Mouse (Mus musculus): ENCODE data around the gene Usp9x. TPM values are rescaled to one million over a fixed set of nuclear protein-coding genes. Genes with fewer than 3 reads are reported as not detected.
A peak's percentile ranks its signal among the peaks of the same experiment; 100 is the strongest.

Usp9x gene
- polyA plus RNA-seq, 1 experiment from 2014 or later, result 33.4 TPM

DNA sequence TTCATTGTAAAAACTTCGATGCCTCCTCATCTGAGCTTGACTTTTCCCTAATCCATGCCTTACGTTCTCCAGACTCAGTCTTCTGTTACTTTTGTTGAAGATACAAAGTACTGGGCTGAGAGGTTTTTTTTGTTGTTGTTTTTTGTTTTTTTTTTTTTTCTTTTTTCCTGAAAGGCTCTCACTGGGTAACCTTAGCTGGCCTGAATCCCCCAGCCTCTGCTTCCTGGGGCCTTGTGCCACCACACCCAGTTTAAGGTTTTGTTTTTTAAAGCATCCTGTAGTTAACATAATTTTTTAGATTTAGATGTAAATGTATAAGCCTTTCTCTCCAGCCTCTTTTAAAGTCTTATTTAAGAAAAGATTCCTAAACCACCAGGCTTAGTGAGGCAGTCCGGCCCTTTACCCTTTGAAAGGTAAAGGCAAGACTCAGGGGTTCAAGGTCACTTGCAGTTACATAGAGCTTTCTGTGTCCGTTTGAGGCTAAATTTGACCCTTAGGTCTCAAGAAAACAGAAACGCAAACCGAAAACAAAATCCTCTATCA lies 24.3 kb upstream of the Usp9x start:
- no peaks in the 10 kb centered on the region; the same call in 1 of the 2 replicates for H3K4me1 ChIP-seq
- H3K36me3 ChIP-seq, result no peaks in the 10 kb centered on the region
- H3K27ac ChIP-seq, result peak overlapping the region; percentile 84; the same call in 1 of the 2 replicates
- WGBS, result 46% methylated on average over 6 of the region's 6 CpGs
- H3K9me3 ChIP-seq, result no peaks in the 10 kb centered on the region
- DNase-seq (ENCODE audit: low spot score), result no peak
- peaks cover 12% of the 10 kb centered on the region; the same call in 1 of the 2 replicates for H3K27me3 ChIP-seq (ENCODE audit: insufficient read depth, poor library complexity, severe bottlenecking)
- no peak overlapping the region for H3K4me3 ChIP-seq

GRCm38 (mm10) chrX:13047631-13048345 lies 23.5 kb upstream of the Usp9x start:
- 15% methylated on average over 14 of the region's 14 CpGs for WGBS
- no peaks in the 10 kb centered on the region; the same call in 1 of the 2 replicates for H3K4me1 ChIP-seq
- no peaks in the 10 kb centered on the region for H3K36me3 ChIP-seq
- peak overlapping the region; percentile 84 for H3K27ac ChIP-seq
- H3K27me3 ChIP-seq (ENCODE audit: insufficient read depth, poor library complexity, severe bottlenecking), result peaks cover 13% of the 10 kb centered on the region; the same call in 1 of the 2 replicates
- H3K4me3 ChIP-seq, result peak overlapping the region; percentile 38; the same call in 1 of the 2 replicates
- H3K9me3 ChIP-seq, result no peaks in the 10 kb centered on the region
- peak; percentile 74 for DNase-seq (ENCODE audit: low spot score)

- peaks cover 15% of the 10 kb centered on the region; the same call in 1 of the 2 replicates for H3K27me3 ChIP-seq (ENCODE audit: insufficient read depth, poor library complexity, severe bottlenecking)
- WGBS, result 55% methylated on average over 1 of the region's 1 CpGs
- no peaks in the 10 kb centered on the region for H3K36me3 ChIP-seq
- no peak overlapping the region for H3K27ac ChIP-seq
- no peaks in the 10 kb centered on the region for H3K9me3 ChIP-seq
- H3K4me3 ChIP-seq, result no peak overlapping the region
- no peaks in the 10 kb centered on the region for H3K4me1 ChIP-seq
- DNase-seq (ENCODE audit: low spot score), result peak; percentile 75
Observed at GRCm38 (mm10) chrX:13054612-13055011, 16.7 kb upstream of the Usp9x start.

DNA sequence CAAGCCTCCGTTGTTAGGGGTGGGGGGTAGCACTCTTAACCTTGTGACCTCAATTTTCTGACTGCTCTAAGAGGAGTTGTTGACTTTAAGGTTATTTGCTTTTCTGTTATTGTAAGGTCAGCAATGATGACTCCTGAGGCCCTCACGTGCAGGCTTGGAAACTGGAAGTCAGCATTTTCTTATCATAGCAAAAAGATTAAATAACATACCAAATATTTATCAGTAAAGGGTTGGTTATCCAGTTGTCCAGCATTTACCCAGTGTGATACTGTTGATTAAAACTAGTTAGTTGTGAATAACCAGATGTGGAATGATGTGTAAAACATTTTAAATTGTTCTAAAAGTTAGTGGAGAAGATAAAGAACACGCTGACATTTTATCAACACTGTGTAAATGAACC lies 9.3 kb upstream of the Usp9x start:
- no peak for DNase-seq (ENCODE audit: low spot score)
- 58% methylated on average over 3 of the region's 3 CpGs for WGBS

GRCm38 (mm10) chrX:13064273-13064925 lies 6.9 kb upstream of the Usp9x start:
- no peaks in the 10 kb centered on the region for H3K4me1 ChIP-seq
- no peak overlapping the region for H3K27ac ChIP-seq
- 71% methylated on average over 7 of the region's 9 CpGs for WGBS
- H3K4me3 ChIP-seq, result no peak overlapping the region
- peaks cover 3% of the 10 kb centered on the region; the same call in 1 of the 2 replicates for H3K27me3 ChIP-seq (ENCODE audit: insufficient read depth, poor library complexity, severe bottlenecking)
- no peak for DNase-seq (ENCODE audit: low spot score)
- no peaks in the 10 kb centered on the region for H3K36me3 ChIP-seq
- no peaks in the 10 kb centered on the region for H3K9me3 ChIP-seq

More for the DNA sequence above, 9.3 kb upstream of the Usp9x start:
- Histone ChIP-seq H3K4me3 (no peak overlapping the region), H3K27ac (no peak overlapping the region), H3K9me3 (no peaks in the 10 kb centered on the region), H3K36me3 (no peaks in the 10 kb centered on the region), H3K4me1 (no peaks in the 10 kb centered on the region), H3K27me3 (ENCODE audit: insufficient read depth, poor library complexity, severe bottlenecking) (no peaks in the 10 kb centered on the region)

- H3K9me3 ChIP-seq, result no peaks in the 10 kb centered on the region
- H3K27ac ChIP-seq, result peak overlapping the region; percentile 93
- no peaks in the 10 kb centered on the region for H3K36me3 ChIP-seq
- peak overlapping the region; percentile 76 for H3K4me3 ChIP-seq
- 25% methylated on average over 8 of the region's 8 CpGs for WGBS
- H3K27me3 ChIP-seq (ENCODE audit: insufficient read depth, poor library complexity, severe bottlenecking), result peaks cover 30% of the 10 kb centered on the region; the same call in 1 of the 2 replicates
- no peaks in the 10 kb centered on the region for H3K4me1 ChIP-seq
- no peak for DNase-seq (ENCODE audit: low spot score)
Observed at GRCm38 (mm10) chrX:13070206-13070572, 1.1 kb upstream of the Usp9x start.

- 12% methylated on average over 33 of the region's 35 CpGs for WGBS
- Histone ChIP-seq H3K9me3 (no peaks in the 10 kb centered on the region), H3K4me3 (peak overlapping the region; percentile 76), H3K27me3 (ENCODE audit: insufficient read depth, poor library complexity, severe bottlenecking) (peaks cover 30% of the 10 kb centered on the region; the same call in 1 of the 2 replicates), H3K27ac (peak overlapping the region; percentile 93), H3K36me3 (no peaks in the 10 kb centered on the region), H3K4me1 (no peaks in the 10 kb centered on the region)
- peak; percentile 95 for DNase-seq (ENCODE audit: low spot score)
Observed at GRCm38 (mm10) chrX:13070573-13071240, 591 bp upstream of the Usp9x start.

DNA sequence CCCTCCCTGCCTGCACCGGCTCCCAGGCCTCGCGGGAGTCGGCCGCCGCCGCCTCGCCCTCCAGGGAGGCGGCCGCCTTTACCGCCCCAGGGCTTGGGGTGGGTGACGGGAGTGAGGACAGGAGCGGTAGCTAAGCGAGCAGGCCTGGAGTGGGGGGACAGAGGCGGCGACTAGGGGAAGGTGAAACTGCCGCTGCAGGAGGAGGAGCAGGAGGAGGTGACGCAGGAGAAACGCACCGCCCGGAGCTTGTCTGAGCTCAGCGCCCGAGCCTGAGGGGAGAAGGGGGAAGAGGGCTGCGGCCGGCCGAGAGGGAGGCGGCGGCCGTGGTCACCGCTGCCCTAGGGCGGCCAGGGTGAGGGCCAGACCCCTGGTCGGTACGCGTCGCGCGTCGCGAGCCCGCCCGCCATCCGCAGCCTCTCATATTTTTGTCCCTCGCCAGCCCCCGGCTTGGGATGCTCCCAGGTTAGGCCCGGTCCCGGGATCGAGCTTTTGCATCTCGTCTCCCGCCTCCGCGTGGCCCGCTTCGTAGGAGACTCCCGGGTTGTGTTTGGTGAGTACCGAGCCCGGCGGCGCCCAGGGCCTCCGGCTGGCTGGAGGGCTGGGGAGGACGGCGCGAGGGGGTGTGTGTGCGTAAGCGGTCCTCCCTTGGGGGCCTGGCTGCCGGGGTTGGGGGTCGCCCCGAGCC lies 620 bp downstream of the Usp9x start:
- DNase-seq (ENCODE audit: low spot score), result peak; percentile 80
- H3K4me1 ChIP-seq, result no peaks in the 10 kb centered on the region
- H3K9me3 ChIP-seq, result no peaks in the 10 kb centered on the region
- H3K4me3 ChIP-seq, result peak overlapping the region; percentile 76
- H3K27ac ChIP-seq, result peak overlapping the region; percentile 93
- H3K27me3 ChIP-seq (ENCODE audit: insufficient read depth, poor library complexity, severe bottlenecking), result peaks cover 30% of the 10 kb centered on the region; the same call in 1 of the 2 replicates
- no peaks in the 10 kb centered on the region for H3K36me3 ChIP-seq
- 18% methylated on average over 65 of the region's 67 CpGs for WGBS

DNA sequence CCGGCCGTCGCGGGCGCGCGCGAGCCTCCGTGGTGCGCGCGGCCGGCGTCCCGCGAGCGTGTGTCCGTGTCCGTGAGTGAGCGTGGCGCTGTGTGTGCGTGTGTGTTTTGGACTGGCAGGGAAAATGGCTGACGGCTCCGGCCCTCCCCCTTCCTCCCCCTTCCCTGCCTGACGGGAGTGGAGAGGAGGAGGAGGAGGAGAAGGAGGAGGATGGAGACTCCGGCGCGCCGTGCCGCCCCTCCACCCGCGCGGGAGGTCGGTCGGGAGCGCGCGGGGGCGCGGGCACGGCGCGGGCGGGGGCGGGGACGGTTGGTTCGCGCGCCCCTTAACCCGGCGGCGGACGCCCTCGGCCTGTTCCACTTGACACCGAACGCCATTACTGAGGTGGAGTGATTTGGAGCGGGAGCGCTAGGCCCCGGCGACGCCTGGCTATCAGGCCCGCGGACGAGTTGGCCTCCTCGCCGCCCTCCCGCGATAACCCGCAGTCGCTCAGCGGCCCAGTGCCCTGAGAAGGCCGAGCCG lies 1.2 kb downstream of the Usp9x start:
- peaks cover 30% of the 10 kb centered on the region; the same call in 1 of the 2 replicates for H3K27me3 ChIP-seq (ENCODE audit: insufficient read depth, poor library complexity, severe bottlenecking)
- H3K27ac ChIP-seq, result peak overlapping the region; percentile 93
- no peaks in the 10 kb centered on the region for H3K9me3 ChIP-seq
- DNase-seq (ENCODE audit: low spot score), result peak; percentile 81
- peak overlapping the region; percentile 76 for H3K4me3 ChIP-seq
- H3K4me1 ChIP-seq, result no peaks in the 10 kb centered on the region
- 0 out of 2 replicates have a peak, but pooled peaks cover under 1% of the 10 kb centered on the region for H3K36me3 ChIP-seq
- WGBS, result 20% methylated on average over 41 of the region's 73 CpGs

DNA sequence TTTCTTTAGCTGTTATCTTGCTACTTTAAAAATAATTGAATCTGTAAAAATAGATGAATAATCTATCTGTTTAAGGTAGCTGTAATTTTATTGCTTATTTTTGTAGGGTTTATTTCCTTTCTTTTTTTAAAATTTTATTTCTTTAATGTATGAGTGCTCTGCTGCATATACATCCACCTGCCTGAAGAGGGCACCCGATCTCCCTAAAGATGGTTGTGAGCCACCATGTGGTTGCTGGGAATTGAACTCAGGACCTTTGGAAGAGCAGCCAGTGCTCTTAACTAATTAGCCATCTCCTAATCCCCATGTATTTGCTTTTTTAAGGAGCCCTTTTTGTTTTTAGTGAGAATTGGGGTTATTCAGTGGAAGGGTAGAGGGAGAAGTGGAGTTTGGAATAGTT lies 14.3 kb downstream of the Usp9x start:
- H3K4me3 ChIP-seq, result no peak overlapping the region
- 64% methylated on average over 1 of the region's 1 CpGs for WGBS
- H3K9me3 ChIP-seq, result no peaks in the 10 kb centered on the region
- H3K27me3 ChIP-seq (ENCODE audit: insufficient read depth, poor library complexity, severe bottlenecking), result no peaks in the 10 kb centered on the region
- DNase-seq (ENCODE audit: low spot score), result no peak
- H3K4me1 ChIP-seq, result no peaks in the 10 kb centered on the region
- H3K36me3 ChIP-seq, result no peaks in the 10 kb centered on the region
- no peak overlapping the region for H3K27ac ChIP-seq

- Histone ChIP-seq H3K9me3 (no peaks in the 10 kb centered on the region), H3K27me3 (ENCODE audit: insufficient read depth, poor library complexity, severe bottlenecking) (no peaks in the 10 kb centered on the region), H3K36me3 (peaks cover 11% of the 10 kb centered on the region), H3K4me3 (no peak overlapping the region), H3K27ac (no peak overlapping the region), H3K4me1 (no peaks in the 10 kb centered on the region)
- no peak for DNase-seq (ENCODE audit: low spot score)
- WGBS, result 81% methylated on average over 1 of the region's 1 CpGs
Observed at GRCm38 (mm10) chrX:13096985-13097384, 25.7 kb downstream of the Usp9x start.

DNA sequence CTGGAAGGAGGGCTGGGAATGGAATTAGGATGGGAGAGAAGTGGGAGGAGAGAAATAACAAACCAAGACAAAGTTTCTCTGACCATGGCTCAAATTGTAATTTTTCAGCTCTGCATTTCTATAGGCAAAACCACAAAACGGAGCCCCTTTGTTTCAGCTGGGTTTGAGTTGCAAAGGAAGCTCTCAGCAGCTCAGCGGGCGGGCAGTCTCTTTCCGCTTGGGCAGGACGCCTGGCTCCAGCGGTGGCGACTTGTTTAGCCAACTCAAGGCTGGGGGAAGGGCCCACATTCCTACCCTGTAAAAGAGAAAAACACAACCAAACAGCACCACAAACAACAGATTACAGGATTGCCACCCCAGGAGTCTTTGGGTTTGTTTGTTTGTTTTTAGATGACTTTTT lies 135.2 kb downstream of the Usp9x start:
- no peak for DNase-seq (ENCODE audit: low spot score)
- Histone ChIP-seq H3K4me3 (no peak overlapping the region), H3K9me3 (no peaks in the 10 kb centered on the region), H3K36me3 (no peaks in the 10 kb centered on the region), H3K27me3 (ENCODE audit: insufficient read depth, poor library complexity, severe bottlenecking) (peaks cover 13% of the 10 kb centered on the region; the same call in 1 of the 2 replicates), H3K27ac (no peak overlapping the region), H3K4me1 (no peaks in the 10 kb centered on the region)
- WGBS, result 17% methylated on average over 7 of the region's 7 CpGs
